Mouse (Mus musculus) c-Kit-negative CD71-positive TER-119-positive erythroid progenitor cells, embryonic 14.5 days (primary cell): ENCODE results near the gene Ttc21b.
"Not testable (repeated sequence)": the region's sequence is repeated elsewhere in the genome, so short reads cannot be mapped to it uniquely, and the experiment has no call there.

Experiments
- DNase-seq: peaks from one replicate; pipeline ENCODE4 v3.0.0-alpha.2; 2013; ENCODE audit warnings: low read depth, low spot score

Ttc21b gene

GRCm38 (mm10) chr2:66256220-66257131, at the start of gene Ttc21b:
TSS of gene Ttc21b (minus strand) at chr2:66256617.
- DNase-seq, result peak; percentile 13

GRCm38 (mm10) chr2:66272551-66272950, 16.1 kb upstream of the Ttc21b start:
- no peak for DNase-seq

GRCm38 (mm10) chr2:66244013-66244412, 12.4 kb downstream of the Ttc21b start:
- no peak for DNase-seq

- DNase-seq, result no peak
Observed at GRCm38 (mm10) chr2:66240334-66240733, 16.1 kb downstream of the Ttc21b start.

- DNase-seq, result no peak
Observed at GRCm38 (mm10) chr2:66238886-66239285, 17.5 kb downstream of the Ttc21b start.

- DNase-seq, result no peak
Observed at GRCm38 (mm10) chr2:66220954-66221353, 35.5 kb downstream of the Ttc21b start.

GRCm38 (mm10) chr2:66209875-66210274, 46.5 kb downstream of the Ttc21b start:
- DNase-seq, result no peak

GRCm38 (mm10) chr2:66209353-66209752, 47.1 kb downstream of the Ttc21b start:
- no peak for DNase-seq

GRCm38 (mm10) chr2:66206796-66207195, 49.6 kb downstream of the Ttc21b start:
- no peak for DNase-seq

- no peak for DNase-seq
Observed at GRCm38 (mm10) chr2:66204218-66204617, 52.2 kb downstream of the Ttc21b start.

- no peak for DNase-seq
Observed at GRCm38 (mm10) chr2:66200195-66200594, 56.2 kb downstream of the Ttc21b start.

- DNase-seq, result no peak
Observed at GRCm38 (mm10) chr2:66191691-66192100, 64.7 kb downstream of the Ttc21b start.

GRCm38 (mm10) chr2:66190157-66190556, 66.3 kb downstream of the Ttc21b start:
- no peak for DNase-seq

- not testable (repeated sequence) for DNase-seq
Observed at GRCm38 (mm10) chr2:66189197-66189596, 67.2 kb downstream of the Ttc21b start.

- no peak for DNase-seq
Observed at GRCm38 (mm10) chr2:66187520-66187919, 68.9 kb downstream of the Ttc21b start.

GRCm38 (mm10) chr2:66184431-66185164, 71.8 kb downstream of the Ttc21b start:
- DNase-seq, result no peak

- no peak for DNase-seq
Observed at GRCm38 (mm10) chr2:66180293-66180692, 76.1 kb downstream of the Ttc21b start.

- DNase-seq, result no peak
Observed at GRCm38 (mm10) chr2:66179782-66180181, 76.6 kb downstream of the Ttc21b start.

- DNase-seq, result no peak
Observed at GRCm38 (mm10) chr2:66178848-66179215, 77.6 kb downstream of the Ttc21b start.

GRCm38 (mm10) chr2:66177886-66178847, 78.2 kb downstream of the Ttc21b start:
- DNase-seq, result no peak

- DNase-seq, result no peak
Observed at GRCm38 (mm10) chr2:66177017-66177416, 79.4 kb downstream of the Ttc21b start.
